Mouse (Mus musculus) right cerebral cortex, postnatal 10 days (tissue): Measurements from ENCODE around the gene Slc5a3.

Experiments used
- DNase-seq, 2 experiments: peaks; one replicate each; pipeline ENCODE4 v3.0.0; 2021; ENCODE audit warnings: low spot score in 2 of 2

Slc5a3 gene

GRCm38 (mm10) chr16:92120899-92121531 lies 62.9 kb downstream of the Slc5a3 start:
- peak; percentile 57 to 75 for DNase-seq

- no peak for DNase-seq
Measured at GRCm38 (mm10) chr16:92127226-92127625, 69.1 kb downstream of the Slc5a3 start.

GRCm38 (mm10) chr16:92127666-92128065 lies 69.5 kb downstream of the Slc5a3 start:
- no peak for DNase-seq

- no peak for DNase-seq
Measured at GRCm38 (mm10) chr16:92129843-92130242, 71.7 kb downstream of the Slc5a3 start.

GRCm38 (mm10) chr16:92132511-92132910 lies 74.4 kb downstream of the Slc5a3 start:
- no peak for DNase-seq

- DNase-seq, result no peak
Measured at GRCm38 (mm10) chr16:92134148-92134764, 76.1 kb downstream of the Slc5a3 start.

- no peak for DNase-seq
Measured at GRCm38 (mm10) chr16:92136275-92136674, 78.2 kb downstream of the Slc5a3 start.
